Comparison of ENCODE assay signal across 24 mouse cellular contexts in the genomic region with DNA sequence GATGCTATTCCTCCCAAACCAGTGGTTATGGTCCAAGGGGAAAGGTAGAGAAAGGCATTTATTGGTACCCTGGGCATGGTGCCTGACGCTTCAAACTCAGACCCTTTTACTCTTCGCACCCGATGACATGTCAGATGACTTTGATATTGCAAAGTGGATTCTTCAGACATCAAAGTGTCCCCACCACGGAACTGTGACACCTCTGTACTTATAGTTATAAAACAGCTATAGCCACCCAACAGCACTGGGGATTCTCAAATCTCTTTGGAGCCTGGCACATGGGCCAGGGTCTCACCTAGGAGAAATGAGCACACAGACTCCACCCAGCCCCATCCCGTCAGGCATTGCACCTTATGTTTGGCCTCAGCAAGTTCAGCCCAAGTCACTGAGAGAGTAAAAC.
DNase-seq lines count a peak whose midpoint lies in the region; ATAC-seq and TF ChIP-seq lines count a peak whose summit lies in the region.
"Had no signal": no experiment of that assay in that cellular context is flagged by ENCODE, and none has a peak within 500 bp of the region (broad histone marks: within the 10 kb centered on the region; RNA-seq: fewer than 3 reads in every experiment).

No protein-coding gene starts in this region.

- peaks cover 3% of the 10 kb centered on the region; the same call in 1 of the 2 replicates for H3K27me3 ChIP-seq in heart, postnatal 0 days (ENCODE audit: control insufficient read depth, insufficient read depth, low read length)
- peaks cover 19% of the 10 kb centered on the region for H3K27me3 ChIP-seq in heart, embryonic 10.5 days (ENCODE audit: insufficient read depth, poor library complexity, severe bottlenecking)
- no peaks in the 10 kb centered on the region for H3K27me3 ChIP-seq in midbrain, embryonic 14.5 days (ENCODE audit: control insufficient read depth, insufficient read depth, low read length)
- H3K27me3 ChIP-seq: CH12.LX; intestine, embryonic 15.5 days; Patski had no signal

- ATAC-seq in heart, postnatal 0 days (ENCODE audit: insufficient read depth, low read depth) = no peak
- no peak for ATAC-seq in midbrain, embryonic 14.5 days (ENCODE audit: low FRiP score, low TSS enrichment)
- ATAC-seq: forebrain, embryonic 14.5 days; hindbrain, postnatal 0 days; intestine, embryonic 15.5 days; Patski had no signal

- no peak for DNase-seq in heart, postnatal 0 days (ENCODE audit: low spot score)
- DNase-seq in heart, embryonic 10.5 days (ENCODE audit: low spot score) = no peak
- DNase-seq in CD4-positive helper T cell, adult 2 months (ENCODE audit: low read depth, low spot score) = peak; percentile 56
- peak; percentile 48 for DNase-seq in T-cell, adult 2 months (ENCODE audit: low spot score)
- DNase-seq in thymus, postnatal 25 days = peak; percentile 66
- DNase-seq in midbrain, embryonic 14.5 days = no peak
- no peak for DNase-seq in frontal cortex, postnatal 14 days (ENCODE audit: low spot score in 2 of 2)
- DNase-seq: adrenal gland, adult 8-10 months; adrenal gland, postnatal 36 days; cerebellum, adult 2 months; cerebellum, postnatal 10 days; gastrocnemius, postnatal 36 days; heart, adult 18-20 months; heart, postnatal 10 days had no signal

- WGBS in heart, postnatal 0 days = 43% methylated on average over 5 of the region's 5 CpGs
- WGBS in heart, embryonic 10.5 days = 51% methylated on average over 5 of the region's 5 CpGs
- 76% methylated on average over 5 of the region's 5 CpGs for WGBS in midbrain, embryonic 14.5 days

- H3K9me3 ChIP-seq in heart, postnatal 0 days (replicated peaks; ENCODE audit: control insufficient read depth, low read length) = no peaks in the 10 kb centered on the region
- H3K9me3 ChIP-seq in heart, embryonic 10.5 days = no peaks in the 10 kb centered on the region
- H3K9me3 ChIP-seq in midbrain, embryonic 14.5 days (ENCODE audit: control insufficient read depth, low read length) = no peaks in the 10 kb centered on the region
- H3K9me3 ChIP-seq: embryonic facial prominence, embryonic 10.5 days; forebrain, embryonic 10.5 days; heart, embryonic 12.5 days; hindbrain, embryonic 13.5 days; intestine, embryonic 15.5 days had no signal

- TF ChIP-seq EP300 in heart, postnatal 0 days (IDR thresholded peaks at IDR 0.05; ENCODE audit: low read depth) = no peak

- H3K27ac ChIP-seq in heart, postnatal 0 days (ENCODE audit: low read depth) = peak overlapping the region; percentile 53; the same call in 1 of the 2 replicates
- no peak overlapping the region for H3K27ac ChIP-seq in heart, embryonic 10.5 days
- no peak overlapping the region for H3K27ac ChIP-seq in midbrain, embryonic 14.5 days (replicated peaks; ENCODE audit: low read depth, low read length)
- H3K27ac ChIP-seq: forebrain, embryonic 10.5 days; hindbrain, embryonic 13.5 days; hindbrain, postnatal 0 days; intestine, embryonic 15.5 days had no signal

- H3K36me3 ChIP-seq in heart, postnatal 0 days (replicated peaks; ENCODE audit: control insufficient read depth, insufficient read depth, low read length) = no peaks in the 10 kb centered on the region
- no peaks in the 10 kb centered on the region for H3K36me3 ChIP-seq in heart, embryonic 10.5 days
- H3K36me3 ChIP-seq in midbrain, embryonic 14.5 days (ENCODE audit: control insufficient read depth, insufficient read depth, low read length) = no peaks in the 10 kb centered on the region
- H3K36me3 ChIP-seq: embryonic facial prominence, embryonic 10.5 days; forebrain, embryonic 10.5 days; heart, embryonic 12.5 days; hindbrain, embryonic 13.5 days; intestine, embryonic 15.5 days had no signal

- no peak overlapping the region; the same call in 1 of the 2 replicates for H3K4me2 ChIP-seq in heart, postnatal 0 days (ENCODE audit: low read depth, low read length)
- no peak overlapping the region for H3K4me2 ChIP-seq in midbrain, embryonic 14.5 days (ENCODE audit: low read length)
- H3K4me2 ChIP-seq: heart, embryonic 12.5 days; hindbrain, embryonic 13.5 days; intestine, embryonic 15.5 days had no signal

- no peak for TF ChIP-seq CTCF in heart, postnatal 0 days (IDR thresholded peaks at IDR 0.05; ENCODE audit: low read depth)

- H3K4me1 ChIP-seq in heart, postnatal 0 days (ENCODE audit: control insufficient read depth, insufficient read depth) = no peaks in the 10 kb centered on the region
- peaks cover 10% of the 10 kb centered on the region for H3K4me1 ChIP-seq in heart, embryonic 10.5 days
- H3K4me1 ChIP-seq in midbrain, embryonic 14.5 days (ENCODE audit: control insufficient read depth, insufficient read depth, low read length) = no peaks in the 10 kb centered on the region
- H3K4me1 ChIP-seq: intestine, embryonic 15.5 days had no signal

- no peak overlapping the region for H3K4me3 ChIP-seq in heart, postnatal 0 days (ENCODE audit: low read depth, low read length)
- H3K4me3 ChIP-seq in heart, embryonic 10.5 days = no peak overlapping the region
- no peak overlapping the region for H3K4me3 ChIP-seq in midbrain, embryonic 14.5 days (replicated peaks; ENCODE audit: low read depth, low read length)
- H3K4me3 ChIP-seq: embryonic facial prominence, embryonic 10.5 days; erythroblast, embryonic 14.5 days; forebrain, embryonic 10.5 days; heart, embryonic 12.5 days; hindbrain, embryonic 13.5 days; intestine, embryonic 15.5 days had no signal

- no peak overlapping the region for H3K9ac ChIP-seq in heart, postnatal 0 days (replicated peaks; ENCODE audit: low read depth, low read length)
- H3K9ac ChIP-seq in midbrain, embryonic 14.5 days (replicated peaks; ENCODE audit: low read length) = no peak overlapping the region
- H3K9ac ChIP-seq: heart, embryonic 12.5 days; hindbrain, embryonic 13.5 days; intestine, embryonic 15.5 days had no signal

Comparison
In these comparisons a context has a peak if more than half of its experiments do, and no peak if none do; other contexts are left out.
1. DNase-seq: peak in CD4-positive helper T cell, adult 2 months (single experiment), T-cell, adult 2 months (single experiment) and thymus, postnatal 25 days (single experiment); none in heart, postnatal 0 days (single experiment), heart, embryonic 10.5 days (single experiment), midbrain, embryonic 14.5 days (single experiment) and frontal cortex, postnatal 14 days (0 of 2).